Mouse (Mus musculus) left cerebral cortex, adult 2 months (tissue): ENCODE measurements at regions not wholly inside any gene's neighbourhood (a gene's known extent, or its start where the extent isn't known, plus 50 kb on each side); places are given as distances from the start of the nearest gene placed in this dataset.

Experiments used
- DNase-seq, 2 experiments: peaks; one replicate each; pipeline ENCODE4 v3.0.0; 2021 to 2022; ENCODE audit warnings: low spot score in 2 of 2, mixed read lengths in 1 of 2; ENCODE audit errors: extremely low spot score in 1 of 2
- H3K27ac ChIP-seq: fragments of 200-600 bp; 2 replicates; pipeline ENCODE4 v1.8.1; 2022
- H3K4me3 ChIP-seq: fragments of 200-600 bp; 2 replicates; pipeline ENCODE4 v1.8.1; 2022
- CTCF ChIP-seq: fragments of 200-600 bp; IDR thresholded peaks from 2 replicates; pipeline ENCODE4 v1.8.1; 2022; ENCODE audit warnings: antibody characterized with exemption, mild to moderate bottlenecking, moderate library complexity
- intact Hi-C: fragments of 180-260 bp; cut with DNase I; formaldehyde crosslinking; loops from one replicate; pipeline ENCODE4 v1.15.1; 2025

DNA sequence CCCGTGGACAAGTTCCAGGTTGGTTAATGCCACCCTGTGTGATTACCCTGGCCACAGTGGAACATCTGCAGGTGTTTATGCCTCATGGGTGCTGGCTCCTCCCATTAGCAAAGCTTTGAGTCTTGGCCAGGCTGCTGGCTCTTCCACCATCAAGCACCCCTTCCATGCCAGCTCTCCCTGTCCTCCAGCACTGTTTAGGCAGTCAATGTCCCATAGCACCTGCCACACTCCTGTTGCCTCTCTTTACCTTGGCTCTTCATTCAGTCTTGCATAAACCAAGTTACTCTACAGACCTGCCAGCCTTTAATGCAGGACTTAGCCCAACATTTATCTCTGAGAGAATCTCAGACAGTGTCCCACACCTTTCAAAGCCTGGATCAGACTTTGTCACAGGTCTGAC, 614.2 kb upstream of the Id2 start:
- TF ChIP-seq CTCF, result no peak
- intact Hi-C loops, result no loop called here
- Histone ChIP-seq H3K4me3 (no peak overlapping the region), H3K27ac (no peak overlapping the region)
- no peak for DNase-seq

DNA sequence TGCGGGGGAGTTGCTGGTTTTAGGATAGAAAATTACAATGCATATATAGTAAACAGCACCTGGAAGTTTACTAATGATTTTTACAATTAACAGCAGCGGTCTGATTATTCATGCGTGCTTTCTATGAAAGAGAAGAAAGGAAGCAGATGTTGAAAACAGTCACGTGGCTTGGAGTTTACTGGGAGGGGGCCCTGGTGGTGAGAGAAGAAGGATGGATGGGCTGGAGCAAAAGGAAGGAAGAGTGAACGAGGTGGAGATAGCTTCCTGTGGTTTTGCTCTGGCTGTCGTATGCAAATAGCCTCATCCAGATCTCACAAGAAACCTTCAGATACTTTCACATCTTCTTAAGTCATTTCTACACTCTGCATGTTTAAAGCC, 606.1 kb upstream of the Id2 start:
- no peak for DNase-seq
- H3K27ac ChIP-seq, result no peak overlapping the region
- intact Hi-C loops, result no loop called here
- H3K4me3 ChIP-seq, result no peak overlapping the region
- TF ChIP-seq CTCF, result no peak

DNA sequence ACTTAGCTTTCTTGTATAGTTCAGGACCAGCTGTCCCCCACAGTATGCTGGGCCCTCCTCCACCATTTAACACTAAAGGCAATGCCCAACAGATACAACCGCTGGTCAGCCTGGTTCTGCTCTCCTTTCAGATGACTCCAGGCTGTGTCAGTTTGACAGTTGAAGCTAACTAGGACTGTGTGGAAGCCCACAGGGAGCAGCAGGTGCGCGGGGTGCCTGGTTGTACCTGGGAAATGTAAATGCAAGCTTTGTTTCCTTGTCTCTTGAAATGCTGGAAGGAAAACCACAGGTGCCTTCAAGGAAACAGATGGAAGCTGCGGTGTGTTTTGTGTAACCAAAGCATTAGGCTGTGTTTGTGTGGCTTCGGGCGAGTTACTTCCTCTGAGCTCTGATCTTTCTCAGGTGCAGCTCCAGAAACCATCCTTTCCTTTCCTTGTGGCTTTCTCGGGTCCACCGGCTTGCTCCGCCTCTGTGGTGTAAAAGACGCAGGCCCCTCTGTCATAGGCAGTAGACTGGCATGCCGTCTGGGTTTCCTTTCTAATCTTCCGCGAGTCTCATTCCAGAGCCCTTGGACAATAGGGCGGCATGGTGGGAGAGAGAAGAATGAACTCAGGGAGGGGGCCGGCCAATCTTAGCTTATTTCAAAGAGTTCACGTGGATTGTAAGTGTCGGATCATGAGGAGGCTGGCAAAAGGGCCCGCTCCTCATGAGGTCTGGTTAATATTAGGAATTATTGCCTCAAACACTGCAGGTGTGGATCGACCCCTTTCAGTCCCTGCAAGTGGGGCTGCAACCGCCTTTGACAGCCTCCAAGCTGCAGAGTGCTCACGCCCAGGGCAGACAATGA, 605.5 kb upstream of the Id2 start:
- no peak for TF ChIP-seq CTCF
- H3K4me3 ChIP-seq, result no peak overlapping the region
- no peak overlapping the region for H3K27ac ChIP-seq
- DNase-seq, result no peak
- intact Hi-C loops, result no loop called here

DNA sequence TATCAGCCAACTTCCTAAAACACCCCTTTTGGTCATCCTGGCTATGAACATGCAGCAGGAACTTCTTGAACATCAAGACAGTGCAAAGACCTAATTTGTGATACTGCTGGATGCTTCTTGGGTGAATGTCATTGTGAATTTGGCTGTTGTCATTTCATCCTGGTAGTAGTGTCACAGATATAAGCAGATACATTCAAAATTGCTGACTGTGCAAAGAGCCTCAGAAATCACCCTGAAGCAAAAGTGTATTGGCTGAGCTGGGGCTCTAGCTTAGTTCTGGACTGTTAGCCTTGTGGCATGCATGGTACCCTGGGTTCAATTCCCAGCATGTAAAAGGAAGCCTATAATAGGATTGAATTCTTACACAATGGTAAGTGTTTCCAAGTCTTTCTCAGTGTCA, 590.1 kb upstream of the Id2 start:
- intact Hi-C loops, result no loop called here
- Histone ChIP-seq H3K27ac (no peak overlapping the region), H3K4me3 (no peak overlapping the region)
- no peak for DNase-seq
- no peak for TF ChIP-seq CTCF

DNA sequence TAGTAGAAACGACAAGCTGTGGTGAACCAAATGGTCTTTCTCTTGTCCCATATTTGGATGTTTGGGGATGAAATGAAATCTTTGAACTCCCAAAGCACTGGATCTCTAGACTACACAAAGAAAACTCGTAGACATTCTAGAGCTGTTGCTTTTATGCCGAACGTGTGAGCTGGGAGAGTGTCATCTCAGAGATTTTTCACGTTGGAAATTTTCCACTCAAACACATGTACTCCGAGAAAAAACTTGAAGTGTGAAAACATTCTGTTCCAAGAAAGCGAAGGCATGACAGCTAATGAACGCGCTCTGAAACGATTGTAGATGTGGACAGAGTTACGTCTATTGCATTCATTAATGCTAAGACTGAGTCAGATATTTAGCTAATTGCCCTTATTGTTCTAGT, 579.7 kb upstream of the Id2 start:
- H3K4me3 ChIP-seq, result no peak overlapping the region
- TF ChIP-seq CTCF, result no peak
- intact Hi-C loops, result no loop called here
- DNase-seq, result no peak
- H3K27ac ChIP-seq, result no peak overlapping the region

DNA sequence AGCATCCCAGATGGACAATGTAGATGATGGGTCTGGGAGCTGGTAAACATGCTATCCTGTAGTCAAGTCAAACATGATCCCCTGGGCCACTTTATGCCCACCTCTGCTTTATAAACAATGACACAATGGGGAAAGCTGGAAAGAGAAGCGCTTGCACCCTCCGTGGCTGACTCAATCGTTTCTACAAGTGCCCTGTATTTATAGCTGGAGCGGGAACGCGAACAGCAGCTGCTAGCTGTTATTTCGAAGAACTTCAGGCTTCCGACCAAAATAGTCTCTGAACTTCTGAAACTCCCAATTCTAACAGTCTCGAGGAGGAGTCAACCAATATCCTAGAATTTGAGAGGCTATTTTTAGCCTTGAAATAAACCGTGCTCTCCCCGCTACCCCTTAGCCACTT, 571.4 kb upstream of the Id2 start:
- intact Hi-C loops, result loop anchor here (5.0 kb wide), 1 partner anchor 571 kb away; the partner anchor contains the start of gene Id2
- no peak for TF ChIP-seq CTCF
- Histone ChIP-seq H3K4me3 (no peak overlapping the region), H3K27ac (no peak overlapping the region; the same call in 1 of the 2 replicates)
- peak; percentile 27 to 29 for DNase-seq

DNA sequence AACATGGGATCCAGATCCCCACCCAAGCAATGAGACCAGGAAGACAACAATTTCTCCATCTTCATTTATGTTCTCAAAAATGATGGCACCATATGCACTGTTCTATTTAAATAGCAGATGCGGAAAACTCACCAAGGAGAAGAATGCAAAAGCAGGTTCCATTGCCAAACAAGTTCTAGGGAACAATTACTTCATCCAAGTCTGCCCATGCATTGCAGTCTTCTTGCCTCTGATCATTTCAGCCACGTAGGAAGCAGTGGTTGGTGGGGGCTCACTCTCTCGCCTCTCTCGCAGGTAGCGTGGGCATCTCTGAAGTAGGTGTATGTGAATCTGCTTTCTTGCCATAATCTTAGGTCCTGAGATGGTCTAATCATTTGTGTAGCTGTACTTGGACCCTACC, 557.5 kb upstream of the Id2 start:
- TF ChIP-seq CTCF, result no peak
- Histone ChIP-seq H3K27ac (peak overlapping the region; percentile 54; the same call in 1 of the 2 replicates), H3K4me3 (no peak overlapping the region)
- peak in 1 of 2 experiments; percentile 29 for DNase-seq
- intact Hi-C loops, result loop anchor here (2.0 to 10.0 kb wide), 3 partner anchors 76 to 570 kb away; no protein-coding TSS in a partner anchor

DNA sequence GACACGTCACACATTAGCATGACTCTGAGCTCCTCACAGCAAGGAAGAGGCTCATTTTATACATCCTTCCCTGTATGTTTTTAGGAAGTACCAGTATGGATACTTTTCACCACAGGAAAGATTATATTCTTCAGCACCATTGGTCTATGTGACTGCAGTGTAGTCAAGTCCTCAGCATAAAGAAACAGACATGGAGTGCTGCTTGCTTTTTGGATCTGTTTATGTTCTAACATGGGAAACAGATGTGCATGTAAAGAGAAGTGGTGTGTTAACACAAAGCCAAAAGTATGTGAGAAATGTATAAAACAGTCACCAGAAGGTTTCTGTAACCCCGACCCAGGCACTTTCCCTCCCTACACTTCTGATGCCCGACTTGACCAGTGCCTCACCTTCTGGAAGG, 553.3 kb upstream of the Id2 start:
- intact Hi-C loops, result loop anchor here (5.0 to 10.0 kb wide), 2 partner anchors 463 to 575 kb away; no protein-coding TSS in a partner anchor
- Histone ChIP-seq H3K4me3 (no peak overlapping the region), H3K27ac (no peak overlapping the region)
- TF ChIP-seq CTCF, result no peak
- no peak for DNase-seq

DNA sequence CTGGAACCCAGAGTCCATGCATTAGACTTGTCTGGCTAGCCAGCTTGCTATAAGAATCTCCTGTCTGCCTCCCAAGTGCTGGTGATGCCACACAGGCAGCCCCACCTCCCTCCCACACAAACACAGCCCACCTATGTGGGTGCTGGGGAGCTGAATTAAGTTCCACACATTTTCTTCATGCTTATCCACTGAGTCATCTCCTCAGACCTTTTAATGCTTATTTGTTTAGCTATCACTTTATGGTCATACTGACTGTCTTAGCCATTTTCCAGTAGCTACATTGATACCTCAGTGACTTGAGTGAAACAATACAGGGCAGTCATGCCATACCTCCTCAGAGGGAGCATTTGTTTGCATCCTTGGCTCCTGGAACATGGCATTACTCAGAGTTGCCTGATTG, 531.1 kb upstream of the Id2 start:
- no peak for TF ChIP-seq CTCF
- Histone ChIP-seq H3K4me3 (no peak overlapping the region), H3K27ac (no peak overlapping the region)
- no peak for DNase-seq
- intact Hi-C loops, result no loop called here

DNA sequence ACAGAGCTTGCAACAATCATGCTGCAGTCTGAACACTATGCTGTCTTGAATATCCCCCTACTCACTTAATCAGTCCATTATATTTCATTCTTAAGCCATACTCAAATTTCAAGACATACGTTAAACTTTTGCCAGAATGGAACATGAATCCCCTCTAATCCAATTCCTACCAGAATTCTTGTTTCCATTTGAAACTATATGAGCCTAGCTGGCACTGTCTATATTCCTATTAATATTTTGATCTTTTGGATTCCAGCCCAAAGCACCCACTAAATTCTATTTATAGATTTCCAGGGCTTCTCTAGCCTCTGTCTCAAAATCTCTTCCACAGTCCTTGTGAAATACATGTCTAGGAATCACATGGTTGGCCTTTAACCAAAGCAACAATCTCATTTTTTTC, 528.9 kb upstream of the Id2 start:
- H3K27ac ChIP-seq, result no peak overlapping the region
- H3K4me3 ChIP-seq, result no peak overlapping the region
- TF ChIP-seq CTCF, result no peak
- intact Hi-C loops, result no loop called here
- no peak for DNase-seq

DNA sequence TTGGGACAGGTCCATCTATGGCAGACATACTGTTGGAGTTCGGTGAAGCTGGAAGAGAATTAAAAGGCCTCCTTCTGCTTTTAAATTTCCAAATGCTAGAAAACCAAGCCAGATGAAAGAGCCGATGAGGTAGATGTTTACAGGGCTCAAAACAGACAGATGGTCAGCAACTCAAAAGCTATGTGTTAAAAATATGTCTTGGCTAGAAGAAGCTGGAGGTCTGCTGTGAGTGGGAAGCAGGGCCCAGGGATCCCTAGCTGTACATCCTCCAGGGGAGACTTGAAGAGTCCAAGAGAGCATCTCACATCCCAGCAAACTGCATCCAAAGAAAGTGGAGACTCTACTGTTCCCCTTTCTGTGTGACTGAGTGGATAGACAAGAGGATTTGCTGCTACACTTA, 526.5 kb upstream of the Id2 start:
- DNase-seq, result no peak
- intact Hi-C loops, result no loop called here
- TF ChIP-seq CTCF, result no peak
- H3K4me3 ChIP-seq, result no peak overlapping the region
- H3K27ac ChIP-seq, result peak overlapping the region; percentile 19; the same call in 1 of the 2 replicates

DNA sequence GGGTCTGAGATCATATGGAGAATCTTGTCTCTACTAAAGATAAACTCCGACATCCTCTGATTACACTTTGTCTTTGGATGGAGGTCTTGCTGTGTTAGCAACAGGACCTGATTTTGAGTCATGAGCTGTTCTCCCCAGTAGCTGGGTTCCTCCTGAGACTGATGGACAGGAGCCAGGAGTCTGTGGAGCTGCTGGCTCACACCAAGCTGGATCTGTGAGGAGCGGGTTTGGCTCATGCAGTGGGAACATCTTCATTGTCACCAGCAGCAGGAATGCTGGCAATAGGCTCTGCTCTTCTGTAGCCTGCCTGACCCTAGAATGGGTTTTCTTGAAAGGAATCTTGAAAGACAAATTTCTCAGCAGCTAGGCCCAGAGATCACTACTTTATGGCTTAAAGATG, 524.2 kb upstream of the Id2 start:
- intact Hi-C loops, result no loop called here
- Histone ChIP-seq H3K27ac (no peak overlapping the region), H3K4me3 (no peak overlapping the region)
- no peak for TF ChIP-seq CTCF
- peak in 1 of 2 experiments; percentile 18 for DNase-seq

DNA sequence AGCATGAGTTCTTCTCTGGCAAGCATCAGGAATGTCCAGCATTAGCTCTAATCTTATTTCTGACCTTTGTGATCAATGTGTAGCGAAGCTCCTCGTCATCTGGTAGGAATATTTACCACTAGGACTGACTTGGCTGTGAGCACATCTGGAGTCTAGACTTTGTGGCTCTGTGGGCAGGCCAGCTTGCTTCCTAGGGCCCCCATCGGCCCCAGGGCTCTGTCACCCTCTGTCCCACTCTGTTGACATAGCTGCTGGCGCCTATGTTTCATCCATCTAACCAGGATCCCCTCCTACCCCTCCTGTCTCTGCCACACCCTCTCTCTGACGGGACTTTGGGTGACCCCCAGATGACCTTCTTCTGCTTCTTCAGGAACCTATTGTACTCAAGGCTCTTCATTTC, 520.6 kb upstream of the Id2 start:
- H3K27ac ChIP-seq, result no peak overlapping the region
- TF ChIP-seq CTCF, result no peak
- no peak overlapping the region for H3K4me3 ChIP-seq
- intact Hi-C loops, result no loop called here
- no peak for DNase-seq
